Mouse (Mus musculus) bone marrow macrophage, adult 2 months (primary cell): ENCODE results near the gene Itfg1.

Experiments
- CTCF ChIP-seq: IDR thresholded peaks from 2 replicates; pipeline ENCODE4 v1.5.1; 2012; ENCODE audit warnings: low read depth, mild to moderate bottlenecking, low read length, moderate library complexity
- POLR2A ChIP-seq: IDR thresholded peaks from 2 replicates; pipeline ENCODE4 v1.6.1; 2012; ENCODE audit warnings: mild to moderate bottlenecking, low read depth, low read length, borderline replicate concordance

DNA sequence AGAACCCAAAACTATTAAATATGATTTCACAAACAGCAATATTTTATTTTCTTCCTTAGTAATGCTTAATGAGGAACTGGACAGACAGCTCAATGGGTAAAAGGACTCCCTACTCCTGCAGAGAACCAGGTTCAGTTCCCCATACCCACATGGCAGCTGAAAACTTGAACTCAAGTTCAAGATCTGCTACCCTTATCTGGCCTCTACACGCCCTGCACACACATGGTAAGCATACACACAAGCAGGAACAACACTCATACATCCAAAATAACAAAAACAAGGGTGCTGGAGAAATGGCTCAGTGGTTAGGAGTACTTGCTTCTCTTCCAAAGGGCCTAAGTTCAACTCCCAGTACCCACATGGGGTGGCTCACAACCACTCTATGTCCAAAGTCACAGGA is 39.3 kb downstream of the Itfg1 start:
- no peak for TF ChIP-seq CTCF
- no peak for TF ChIP-seq POLR2A
